Mouse (Mus musculus) embryo, embryonic 10 days (tissue): ENCODE measurements around the gene Vps41.

Experiments used
- DNase-seq: peaks from one replicate; pipeline ENCODE4 v3.0.0-alpha.2; 2015; ENCODE audit warnings: low spot score

Vps41 gene

DNA sequence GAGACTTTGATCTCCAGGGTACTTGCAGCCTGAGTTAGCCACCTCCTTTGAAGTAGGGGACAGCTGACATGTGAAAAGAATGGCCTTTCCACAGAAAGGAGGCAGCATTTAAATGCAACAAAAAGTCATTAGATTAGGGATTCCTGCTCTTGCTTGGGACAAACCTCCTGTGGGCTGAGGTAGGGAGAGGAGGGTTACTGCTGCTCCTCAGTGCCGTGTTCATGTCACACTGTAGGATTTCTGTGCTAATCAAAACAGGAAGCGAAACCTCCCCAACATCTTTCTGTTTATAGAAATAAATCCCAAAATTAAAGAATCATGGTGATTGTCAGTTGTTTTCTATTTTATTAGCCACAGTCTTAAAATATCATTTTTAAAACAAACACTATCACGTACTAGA lies 77.4 kb downstream of the Vps41 start:
- peak; percentile 29 for DNase-seq

DNA sequence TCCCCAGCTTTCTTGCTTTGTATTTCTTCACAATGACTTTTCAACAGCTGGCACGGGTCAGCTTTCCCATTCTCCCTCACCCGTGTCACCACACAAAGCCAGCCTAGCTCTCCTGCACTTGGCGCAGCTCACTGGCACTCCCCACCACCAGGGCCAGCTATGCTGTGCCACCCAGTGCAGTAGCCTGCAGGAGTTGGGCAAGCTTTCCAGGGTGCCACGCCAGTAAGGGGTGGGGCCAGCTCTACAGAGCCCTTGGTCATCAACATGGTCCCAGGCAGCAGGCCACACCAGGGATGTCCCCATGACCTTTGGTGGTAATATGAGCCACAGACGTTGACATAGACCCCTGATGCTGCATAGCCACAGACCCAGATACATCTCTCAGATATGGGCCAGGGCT lies 80.5 kb downstream of the Vps41 start:
- DNase-seq: no peak

DNA sequence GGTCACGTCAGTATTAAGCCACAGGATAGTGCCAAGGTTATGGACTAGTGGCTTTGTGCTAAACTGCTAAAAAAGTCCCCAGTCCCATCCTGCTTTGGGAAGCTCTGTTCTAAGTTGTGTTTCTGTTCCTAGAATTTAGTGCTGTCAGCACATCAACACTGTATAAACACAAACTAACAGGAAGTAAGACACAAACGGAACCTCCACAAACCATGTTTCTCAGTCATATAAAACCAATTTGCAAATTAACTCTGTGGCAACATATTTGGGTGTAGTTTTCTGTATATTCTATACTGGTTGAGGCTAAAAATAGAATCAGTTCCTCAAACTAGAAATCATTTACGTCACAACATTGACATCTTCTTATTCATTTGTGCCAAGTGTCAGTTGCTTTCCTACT lies 83.3 kb downstream of the Vps41 start:
- no peak for DNase-seq

DNA sequence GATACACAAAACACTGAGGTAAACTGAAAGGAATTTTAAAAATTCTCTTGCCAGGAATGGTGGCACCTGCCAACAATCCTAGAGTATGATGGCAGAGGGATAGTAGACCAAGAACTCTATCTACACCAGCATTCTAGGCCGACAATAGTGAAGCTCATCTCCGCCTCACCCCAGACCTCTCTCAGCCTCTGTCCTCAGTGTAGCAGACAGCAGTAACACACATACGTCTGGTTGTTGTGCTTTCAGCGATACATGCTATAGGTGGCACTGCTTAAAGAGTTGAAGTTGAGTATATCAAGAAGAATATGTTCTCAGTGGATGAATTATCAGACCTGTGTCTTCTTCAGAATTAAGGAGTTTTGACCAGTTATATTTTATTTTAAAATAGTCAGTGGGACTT lies 92.4 kb downstream of the Vps41 start:
- no peak for DNase-seq

DNA sequence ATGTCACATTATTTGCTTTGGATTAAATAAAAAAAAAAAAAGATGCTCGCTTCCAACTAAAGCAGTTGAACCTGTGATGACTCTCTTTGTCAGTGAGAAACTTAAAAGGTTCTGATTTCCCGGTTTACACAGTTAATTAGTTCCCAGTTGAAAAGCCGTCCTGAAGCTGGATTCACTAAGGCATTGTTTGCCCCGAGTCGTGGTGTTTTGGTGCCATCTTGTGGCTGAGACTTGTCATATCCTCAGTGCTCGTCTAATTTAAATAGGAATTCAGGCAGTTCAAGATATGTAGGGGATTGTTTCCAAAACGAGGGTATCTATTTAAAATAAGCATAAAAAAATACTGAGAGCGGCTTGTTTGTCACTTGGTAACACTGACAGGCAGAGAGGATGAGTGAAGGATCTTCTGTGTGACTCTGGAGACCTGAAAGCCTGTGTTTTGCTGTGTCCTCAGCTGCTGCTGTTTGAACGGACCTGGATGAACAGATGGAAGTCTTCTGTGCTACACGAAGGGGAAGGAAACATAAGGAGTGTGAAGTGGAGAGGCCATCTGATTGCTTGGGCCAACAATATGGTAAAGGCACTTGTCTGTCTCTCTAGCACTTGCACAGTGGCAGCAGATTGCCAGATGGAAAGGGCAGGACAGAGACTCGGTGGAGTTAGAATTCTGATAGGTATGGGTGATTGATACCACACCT lies 93.0 kb downstream of the Vps41 start:
- DNase-seq: peak; percentile 89

DNA sequence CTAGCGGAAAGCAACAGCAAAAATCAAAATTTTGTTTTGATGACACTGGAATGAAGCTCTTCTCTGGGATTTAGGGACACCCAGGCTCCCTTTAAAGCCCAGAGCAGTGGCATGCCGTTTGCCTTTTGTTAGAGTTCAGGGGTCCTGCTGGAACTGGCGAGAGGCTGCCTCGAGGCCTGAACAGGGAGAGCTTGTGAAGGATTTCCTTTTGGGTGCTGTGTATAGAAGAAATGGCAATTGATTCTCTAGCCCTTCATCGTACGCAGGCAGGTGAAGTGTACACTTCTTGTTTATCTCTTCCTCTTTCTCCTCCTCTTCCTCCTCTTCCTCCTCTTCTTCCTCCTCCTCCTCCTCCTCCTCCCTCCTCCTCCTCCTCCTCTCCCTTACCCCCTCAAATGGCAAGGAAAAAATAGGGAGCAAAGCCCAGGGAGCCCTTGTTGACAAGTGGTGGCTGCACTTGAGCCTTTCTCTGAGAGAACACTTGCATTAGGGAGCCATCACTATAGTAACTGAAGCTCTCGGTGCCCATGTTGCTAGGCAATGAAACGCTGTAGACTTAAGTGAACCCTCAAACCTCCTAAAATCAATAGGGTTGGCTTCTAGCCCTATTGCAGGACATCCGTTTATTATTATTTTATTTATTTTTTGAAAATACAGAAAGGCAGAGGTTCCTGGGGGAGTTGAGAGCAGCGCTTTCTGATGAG lies 107.5 kb downstream of the Vps41 start:
- peak; percentile 10 for DNase-seq

DNA sequence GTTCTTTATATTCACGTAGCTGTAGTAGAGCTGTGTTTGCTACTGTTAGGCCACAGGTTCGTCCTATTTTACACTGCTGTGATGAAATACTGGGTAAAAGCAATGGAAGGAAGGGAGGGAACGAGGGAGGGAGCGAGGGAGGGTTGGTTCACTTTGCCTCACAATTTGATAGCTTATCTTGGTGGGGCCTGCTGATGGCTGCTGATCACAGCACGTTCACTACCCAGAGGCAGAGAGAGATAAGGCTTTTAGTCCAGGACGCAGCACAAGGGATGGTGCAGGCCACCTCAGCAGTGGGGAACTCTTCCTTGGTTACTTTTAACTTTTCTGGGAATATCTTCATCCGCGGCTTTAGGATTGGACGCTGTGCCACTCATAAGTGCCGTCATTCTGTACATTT lies 109.9 kb downstream of the Vps41 start:
- no peak for DNase-seq

DNA sequence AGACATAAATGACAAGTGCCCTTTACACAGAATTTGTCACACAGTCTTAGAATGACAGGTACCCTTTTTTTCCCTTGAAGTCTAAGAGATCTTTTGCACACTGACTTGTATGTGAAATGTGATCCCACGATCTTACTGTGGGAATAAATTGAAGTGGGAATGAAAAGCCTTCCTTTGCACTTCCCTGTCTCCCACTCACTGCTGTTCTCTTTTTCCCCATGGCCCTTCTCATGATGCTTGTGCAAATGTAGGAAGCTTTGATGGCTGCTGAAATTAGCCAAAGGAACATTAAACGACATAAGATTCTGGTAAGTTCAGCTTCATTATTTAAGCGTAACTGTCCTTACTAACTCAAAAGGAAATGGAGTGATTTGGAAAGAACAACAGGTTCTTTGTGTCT lies 113.4 kb downstream of the Vps41 start:
- no peak for DNase-seq

DNA sequence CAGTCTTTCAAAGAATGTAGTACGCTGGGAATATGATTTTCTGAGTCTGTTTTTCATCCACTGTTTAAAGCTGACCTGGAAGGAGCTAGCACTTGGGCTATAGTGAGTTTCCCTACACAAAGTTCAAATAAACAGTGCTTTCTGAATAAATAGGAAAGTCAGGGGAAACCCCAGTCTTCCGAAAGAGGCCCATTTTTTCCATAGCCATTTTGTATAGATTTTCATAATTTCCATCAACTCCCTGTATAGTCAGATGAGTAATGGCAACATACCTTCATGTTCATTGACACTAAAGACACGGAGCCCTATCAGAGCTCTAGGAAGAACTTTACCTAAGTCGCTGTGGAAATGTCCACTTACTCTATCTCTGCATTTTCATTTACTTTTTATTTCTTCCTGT lies 122.1 kb downstream of the Vps41 start:
- DNase-seq: no peak

DNA sequence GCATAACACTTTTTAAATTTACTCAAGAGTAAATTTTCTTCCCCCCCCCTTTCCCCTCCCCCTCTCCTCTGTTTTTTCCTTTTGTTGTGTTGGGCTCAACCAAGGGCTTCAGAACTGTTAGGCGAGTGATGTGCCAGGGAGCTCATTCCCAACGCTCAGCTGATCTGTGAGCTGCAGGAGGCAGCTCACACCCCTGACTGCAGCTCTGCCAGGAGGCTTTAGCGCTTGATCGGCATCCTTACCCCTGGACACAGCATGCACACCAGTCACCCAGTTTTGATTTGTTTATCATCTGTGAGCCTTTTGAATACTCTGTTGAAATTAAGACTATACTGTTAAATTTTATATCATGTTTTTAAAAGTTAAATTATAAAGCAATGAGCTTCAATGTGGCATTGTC lies 123.3 kb downstream of the Vps41 start:
- DNase-seq: no peak

DNA sequence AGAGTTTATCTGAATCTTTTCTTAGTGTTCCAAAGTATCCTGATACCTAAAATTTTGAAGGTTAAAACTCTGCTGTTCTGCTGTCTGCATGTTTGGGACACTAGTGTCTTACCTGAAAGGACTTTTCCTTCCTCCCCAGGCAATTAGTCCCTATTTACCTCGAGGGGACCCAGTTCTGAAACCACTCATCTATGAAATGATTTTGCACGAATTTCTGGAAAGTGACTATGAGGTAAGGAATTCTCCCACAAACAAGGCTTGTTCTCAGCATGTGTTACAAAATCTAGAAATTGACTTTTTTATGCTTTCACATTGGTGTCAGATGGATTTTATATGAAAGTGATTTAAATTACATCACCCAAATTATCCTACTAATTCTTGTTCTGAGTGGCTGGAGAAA lies 123.9 kb downstream of the Vps41 start:
- no peak for DNase-seq

DNA sequence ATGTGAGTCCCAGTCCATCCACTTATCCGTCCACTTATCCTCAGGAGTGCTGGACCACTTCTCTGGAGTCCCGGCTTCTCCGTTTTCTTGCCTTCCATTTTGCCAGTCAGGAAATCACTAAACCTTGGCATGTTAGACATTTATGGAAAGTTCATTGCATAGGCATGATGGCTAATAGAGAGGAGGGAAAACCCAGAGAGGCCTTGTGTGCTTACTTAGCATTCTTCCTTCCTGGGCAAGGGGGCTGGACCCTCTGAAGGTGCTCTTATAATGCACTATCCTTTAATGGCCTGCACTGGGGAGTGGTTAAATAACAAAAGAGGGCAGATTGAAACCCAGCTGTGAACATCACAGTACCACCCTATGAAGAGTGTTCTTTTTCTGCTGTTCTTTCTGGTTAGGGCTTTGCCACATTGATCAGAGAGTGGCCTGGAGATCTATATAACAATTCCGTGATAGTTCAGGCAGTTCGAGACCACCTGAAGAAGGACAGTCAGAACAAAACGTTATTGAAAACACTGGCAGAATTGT lies 124.7 kb downstream of the Vps41 start:
- no peak for DNase-seq

DNA sequence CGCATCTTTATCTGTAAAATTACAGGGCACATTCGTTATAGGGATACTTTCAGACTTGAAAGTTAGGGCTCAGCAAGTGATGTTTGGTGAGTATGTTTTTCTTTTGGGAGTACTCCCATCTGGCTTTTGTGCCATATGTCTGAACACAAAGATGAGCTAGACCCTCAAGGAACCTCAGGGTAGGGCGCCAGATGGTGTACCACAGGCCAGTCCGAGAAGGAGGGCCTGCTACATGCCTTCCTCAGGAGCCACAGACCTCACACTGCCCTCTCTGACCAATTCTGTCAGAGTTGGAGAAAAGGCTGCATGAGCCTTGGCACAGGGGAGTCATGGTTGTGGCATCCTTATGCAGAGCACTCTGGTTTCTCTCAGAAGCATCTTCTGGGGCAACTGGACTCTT lies 125.5 kb downstream of the Vps41 start:
- no peak for DNase-seq

DNA sequence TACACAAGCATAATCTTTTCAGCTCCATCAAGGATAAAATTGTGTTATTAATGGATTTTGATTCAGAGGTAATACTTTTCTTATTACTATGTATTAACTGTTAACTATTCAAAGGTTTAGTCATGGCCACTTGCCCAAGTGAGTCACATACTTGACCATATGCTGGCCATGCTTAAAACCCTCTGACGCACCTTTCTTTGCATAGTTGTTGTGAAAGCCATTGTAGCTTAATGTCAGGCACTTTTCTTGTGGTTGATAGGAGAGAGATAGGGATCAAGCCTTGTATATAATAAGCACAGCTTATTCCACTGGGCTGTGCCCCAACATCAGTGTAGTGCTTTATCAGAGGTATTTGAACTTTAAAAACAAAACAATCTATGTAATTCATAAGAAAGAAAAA lies 126.5 kb downstream of the Vps41 start:
- DNase-seq: no peak

DNA sequence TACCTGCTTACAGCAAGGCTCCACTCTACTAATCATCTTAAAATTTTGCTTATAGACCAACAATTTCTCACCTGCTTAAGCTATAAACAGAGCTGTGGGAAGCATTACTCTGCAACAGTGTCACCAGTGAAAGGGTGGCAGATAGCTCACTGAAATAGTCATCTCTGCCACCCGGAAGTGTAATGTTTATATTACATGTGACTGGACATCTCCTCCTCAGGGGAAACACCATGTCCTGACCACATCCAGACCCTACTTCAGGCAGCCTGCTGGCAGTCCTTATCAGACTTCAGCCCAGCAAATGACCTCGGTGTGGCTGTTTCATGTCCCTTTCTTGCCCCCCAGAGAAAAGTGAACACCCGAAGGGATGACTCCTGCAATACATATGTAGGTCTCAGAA lies 130.3 kb downstream of the Vps41 start:
- DNase-seq: no peak

DNA sequence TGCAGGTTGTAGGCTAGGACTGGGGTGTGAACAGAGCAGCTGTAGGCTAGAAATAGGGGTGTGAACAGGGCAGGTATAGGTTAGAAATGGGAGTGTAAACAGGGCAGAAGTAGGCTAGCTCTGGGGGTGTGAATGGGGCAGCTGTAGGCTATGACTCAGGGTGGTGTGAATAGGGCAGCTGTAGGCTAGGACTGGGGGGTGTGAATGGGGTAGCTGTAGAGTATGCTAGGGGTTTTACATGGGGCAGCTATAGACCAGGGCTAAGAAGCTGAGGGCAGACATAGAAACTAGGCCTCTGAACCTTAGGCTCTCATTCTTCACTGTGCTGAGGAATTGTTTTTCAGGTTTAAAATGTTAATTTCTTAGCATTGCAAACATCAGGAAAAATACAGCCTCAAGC lies 132.5 kb downstream of the Vps41 start:
- DNase-seq: no peak

DNA sequence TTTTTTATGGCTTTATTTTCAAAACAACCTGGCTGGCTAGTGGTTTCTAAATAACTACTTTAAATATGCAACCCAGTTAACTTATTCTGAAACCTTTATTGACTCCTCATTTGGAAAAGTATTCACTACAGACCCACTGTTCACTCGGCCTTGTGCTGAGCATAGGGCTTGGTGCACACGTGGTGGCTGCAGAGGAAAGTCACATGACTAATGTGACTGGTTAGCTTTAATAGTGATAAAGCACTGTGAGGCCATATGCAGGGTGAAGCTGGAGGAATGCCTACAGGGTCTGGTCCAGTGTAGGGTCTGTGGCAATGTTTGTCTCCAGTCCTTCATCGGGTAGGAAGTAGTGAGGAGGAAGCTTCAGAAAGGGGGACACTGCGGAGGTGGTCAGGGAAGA lies 134.1 kb downstream of the Vps41 start:
- DNase-seq: no peak

DNA sequence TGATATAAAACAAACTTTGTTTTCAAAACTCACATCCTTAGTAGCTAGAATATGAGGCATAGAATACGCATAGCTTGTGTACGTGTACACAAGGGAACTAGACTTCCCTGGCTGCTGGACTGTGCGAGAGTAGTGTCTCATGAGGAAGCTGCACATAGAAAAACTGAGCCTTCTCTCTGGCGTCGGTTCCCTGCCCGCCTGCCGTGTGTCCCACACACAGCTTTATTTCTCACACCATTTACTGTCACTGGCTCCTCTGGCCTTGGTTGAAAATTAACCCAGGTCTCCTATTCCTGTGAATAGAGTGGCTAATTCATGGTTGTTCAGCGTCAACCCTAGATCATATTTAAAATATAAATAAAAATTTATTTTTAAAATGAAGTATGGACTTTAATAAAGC lies 135.6 kb downstream of the Vps41 start:
- no peak for DNase-seq

DNA sequence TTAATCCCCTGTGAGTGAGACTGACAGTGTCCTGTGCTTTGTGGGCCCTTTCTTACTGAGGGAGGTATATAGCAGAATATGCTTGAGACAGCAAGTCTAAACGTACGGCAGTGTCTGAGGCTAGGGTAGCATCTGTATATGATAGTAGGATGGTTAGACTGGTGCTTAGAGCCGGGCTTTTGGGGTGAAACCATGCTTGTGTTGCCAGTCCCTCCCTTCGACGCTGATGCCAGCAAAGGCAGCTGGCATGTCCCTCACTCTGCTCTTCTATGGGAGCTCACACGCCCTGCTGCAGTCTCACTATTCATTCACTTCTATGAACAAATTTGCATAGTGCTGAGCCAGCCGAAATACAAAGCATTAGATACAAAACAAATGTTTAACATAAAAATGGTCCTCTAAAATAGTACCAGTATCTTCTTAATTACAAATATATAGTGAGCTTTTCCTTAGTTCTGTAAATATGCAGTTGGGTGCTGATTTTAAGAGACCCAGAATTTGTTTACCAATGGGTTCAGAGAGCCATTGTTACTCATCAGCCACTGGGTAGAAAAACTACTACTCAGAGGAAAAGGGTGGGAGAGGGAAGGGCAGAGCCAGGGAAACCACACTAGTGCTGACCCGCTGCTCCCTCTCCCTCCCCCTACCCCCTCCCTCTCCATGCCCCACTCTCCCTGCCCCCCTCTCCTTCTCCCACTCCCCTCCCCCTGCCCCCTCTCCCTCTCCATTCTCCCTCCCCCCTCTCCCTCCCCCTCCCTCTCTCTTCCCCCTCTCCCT lies 139.1 kb downstream of the Vps41 start:
- no peak for DNase-seq

DNA sequence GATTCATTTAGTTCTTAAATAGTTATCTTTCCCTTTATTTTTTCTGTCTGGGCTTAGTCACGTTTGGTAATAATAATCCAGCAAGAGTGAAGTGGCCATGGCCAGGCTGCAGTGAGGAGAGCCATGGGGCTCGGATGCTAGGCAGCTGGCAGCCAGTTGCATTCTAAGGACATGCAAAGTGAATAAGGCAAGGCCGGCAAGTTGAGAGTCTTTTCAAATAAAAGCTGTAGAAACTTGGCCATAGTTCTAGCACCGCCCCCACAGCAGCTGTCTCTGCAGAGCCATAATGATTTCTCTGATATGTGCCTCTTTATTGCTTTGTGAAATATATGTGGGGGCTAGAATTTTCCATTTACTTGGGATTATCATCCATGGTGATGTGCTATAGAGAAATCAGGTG lies 141.1 kb downstream of the Vps41 start:
- no peak for DNase-seq

DNA sequence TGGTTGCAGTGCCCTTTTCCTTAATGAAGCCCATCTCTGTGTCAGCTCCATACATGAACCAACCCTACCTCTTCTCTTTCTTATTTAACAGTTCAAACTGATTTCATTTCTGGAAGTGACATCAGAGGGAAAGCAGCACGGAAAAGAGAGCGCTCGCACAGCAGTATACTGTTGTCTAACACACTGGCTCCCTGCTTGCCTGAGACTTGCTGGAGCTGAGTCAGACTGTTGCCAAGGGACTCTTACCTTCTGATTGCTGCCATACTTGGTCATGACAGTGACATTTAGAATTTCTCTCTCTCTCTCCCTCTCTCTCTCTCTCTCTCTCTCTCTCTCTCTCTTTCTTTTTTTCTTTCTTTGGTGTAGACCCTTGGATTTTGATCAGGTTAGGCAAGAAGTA lies 142.3 kb downstream of the Vps41 start:
- no peak for DNase-seq

DNA sequence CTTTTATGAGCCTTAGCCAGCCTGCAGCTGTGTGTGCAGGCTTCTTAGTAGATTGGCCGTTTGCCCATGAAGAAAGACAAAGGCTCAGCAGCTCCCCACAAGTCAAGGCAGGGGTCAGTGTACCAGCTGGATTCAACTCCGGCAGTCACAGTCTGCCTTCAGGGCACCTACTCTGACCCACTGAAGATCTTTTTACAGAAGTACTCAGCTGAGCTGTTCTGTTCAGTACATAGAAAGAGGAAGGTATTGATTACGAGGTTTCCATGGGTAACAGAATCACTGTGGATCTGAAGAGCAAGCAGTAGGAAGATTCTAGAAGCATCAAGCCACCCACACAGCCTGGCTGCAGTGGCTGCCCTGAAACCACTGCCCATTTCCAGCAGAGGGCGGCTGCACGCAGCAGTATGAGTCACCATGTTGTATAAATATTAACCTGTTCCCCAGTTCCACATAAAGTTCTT lies 151.0 kb downstream of the Vps41 start:
- DNase-seq: peak; percentile 35

DNA sequence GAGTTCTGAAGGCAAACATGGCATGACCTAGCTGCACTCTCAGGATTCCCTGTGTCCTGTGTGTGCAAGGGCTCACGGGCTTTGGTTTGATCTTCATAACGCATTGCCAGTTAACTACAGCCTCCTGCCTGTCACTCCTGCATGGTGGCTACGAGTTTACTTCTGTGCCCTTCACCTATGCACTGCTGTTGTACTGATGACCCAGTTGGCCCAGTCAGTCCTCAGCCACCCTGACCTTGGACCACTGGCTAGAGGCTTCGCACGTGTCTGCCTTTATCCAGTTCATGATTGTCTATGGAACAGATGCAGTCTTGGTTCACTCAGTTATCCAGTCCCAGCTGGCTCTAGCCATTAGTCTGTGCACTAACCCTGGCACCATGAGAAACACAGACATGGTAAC lies 151.7 kb downstream of the Vps41 start:
- DNase-seq: no peak
